In the genomic region with DNA sequence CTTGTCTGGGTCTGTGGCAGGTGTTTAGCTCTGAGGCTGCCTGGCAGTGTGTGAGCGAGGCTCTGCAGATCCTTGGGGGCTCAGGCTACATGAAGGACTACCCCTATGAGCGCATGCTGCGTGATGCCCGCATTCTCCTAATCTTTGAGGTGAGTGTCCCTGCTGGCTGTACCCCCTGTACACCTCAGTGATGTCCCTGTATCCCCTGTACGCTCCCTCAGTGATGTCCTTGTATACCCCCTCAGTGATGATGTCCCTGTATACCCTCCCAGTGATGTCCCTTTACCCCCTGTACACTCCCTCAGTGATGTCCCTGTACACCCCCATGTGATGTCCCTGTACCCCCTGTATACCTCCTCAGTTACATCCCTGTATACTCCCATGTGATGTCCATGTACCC, we compare ENCODE assay signal across 28 mouse cellular contexts. TPM values are rescaled to one million over a fixed set of nuclear protein-coding genes. Genes with fewer than 3 reads are reported as not detected.
DNase-seq lines count a peak whose midpoint lies in the region; ATAC-seq lines count a peak whose summit lies in the region.
"Had no signal": no experiment of that assay in that cellular context is flagged by ENCODE, and none has a peak within 500 bp of the region (broad histone marks: within the 10 kb centered on the region; RNA-seq: fewer than 3 reads in every experiment).

No protein-coding gene starts in this region.

- WGBS in embryonic facial prominence, embryonic 12.5 days, result 96% methylated on average over 5 of the region's 5 CpGs
- WGBS in embryonic facial prominence, embryonic 10.5 days, result 96% methylated on average over 5 of the region's 5 CpGs
- 98% methylated on average over 5 of the region's 5 CpGs for WGBS in heart, embryonic 16.5 days
- WGBS in midbrain, embryonic 14.5 days, result over 99% methylated on average over 5 of the region's 5 CpGs
- WGBS in midbrain, embryonic 11.5 days, result 96% methylated on average over 5 of the region's 5 CpGs

- intact Hi-C loops in heart, postnatal 14 days (cut with DNase I), result no loop called here

- H3K27me3 ChIP-seq in embryonic facial prominence, embryonic 12.5 days, result no peaks in the 10 kb centered on the region
- no peaks in the 10 kb centered on the region for H3K27me3 ChIP-seq in embryonic facial prominence, embryonic 10.5 days (replicated peaks; ENCODE audit: low read depth, poor library complexity, severe bottlenecking)
- no peaks in the 10 kb centered on the region for H3K27me3 ChIP-seq in heart, embryonic 16.5 days (ENCODE audit: control insufficient read depth, insufficient read depth, low read length)
- no peaks in the 10 kb centered on the region for H3K27me3 ChIP-seq in megakaryocyte, embryonic 14.5 days (replicated peaks)
- no peaks in the 10 kb centered on the region for H3K27me3 ChIP-seq in midbrain, embryonic 14.5 days (ENCODE audit: control insufficient read depth, insufficient read depth, low read length)
- no peaks in the 10 kb centered on the region for H3K27me3 ChIP-seq in midbrain, embryonic 11.5 days (ENCODE audit: control insufficient read depth, insufficient read depth, low read length)
- H3K27me3 ChIP-seq: embryonic facial prominence, embryonic 13.5 days; forebrain, embryonic 12.5 days; forebrain, embryonic 15.5 days; intestine, embryonic 15.5 days had no signal

- H3K4me3 ChIP-seq in embryonic facial prominence, embryonic 12.5 days, result no peak overlapping the region
- H3K4me3 ChIP-seq in embryonic facial prominence, embryonic 10.5 days, result no peak overlapping the region
- no peak overlapping the region for H3K4me3 ChIP-seq in heart, embryonic 16.5 days (ENCODE audit: low read length)
- H3K4me3 ChIP-seq in megakaryocyte, embryonic 14.5 days (replicated peaks), result peak overlapping the region; percentile 8
- no peak overlapping the region for H3K4me3 ChIP-seq in midbrain, embryonic 14.5 days (replicated peaks; ENCODE audit: low read depth, low read length)
- H3K4me3 ChIP-seq in midbrain, embryonic 11.5 days (ENCODE audit: low read depth, low read length), result no peak overlapping the region
- H3K4me3 ChIP-seq: embryonic facial prominence, embryonic 13.5 days; erythroblast, embryonic 14.5 days; forebrain, embryonic 12.5 days; forebrain, embryonic 15.5 days; heart, adult 2 months; hindbrain, embryonic 10.5 days; intestine, embryonic 15.5 days had no signal

- peaks cover 86% of the 10 kb centered on the region for H3K36me3 ChIP-seq in embryonic facial prominence, embryonic 12.5 days
- H3K36me3 ChIP-seq in embryonic facial prominence, embryonic 10.5 days (replicated peaks), result peaks cover 96% of the 10 kb centered on the region
- peaks cover 51% of the 10 kb centered on the region for H3K36me3 ChIP-seq in heart, embryonic 16.5 days (ENCODE audit: control insufficient read depth, insufficient read depth)
- peaks cover 97% of the 10 kb centered on the region for H3K36me3 ChIP-seq in megakaryocyte, embryonic 14.5 days (replicated peaks; ENCODE audit: low read length)
- peaks cover 90% of the 10 kb centered on the region for H3K36me3 ChIP-seq in midbrain, embryonic 14.5 days (ENCODE audit: control insufficient read depth, insufficient read depth, low read length)
- peaks cover 30% of the 10 kb centered on the region for H3K36me3 ChIP-seq in midbrain, embryonic 11.5 days (ENCODE audit: control insufficient read depth, insufficient read depth, low read length)

- no peak overlapping the region for H3K27ac ChIP-seq in embryonic facial prominence, embryonic 12.5 days
- H3K27ac ChIP-seq in embryonic facial prominence, embryonic 10.5 days (replicated peaks), result no peak overlapping the region
- H3K27ac ChIP-seq in heart, embryonic 16.5 days (ENCODE audit: low read length), result no peak overlapping the region
- no peak overlapping the region for H3K27ac ChIP-seq in midbrain, embryonic 14.5 days (replicated peaks; ENCODE audit: low read depth, low read length)
- H3K27ac ChIP-seq in midbrain, embryonic 11.5 days (ENCODE audit: low read depth, low read length), result no peak overlapping the region
- H3K27ac ChIP-seq: embryonic facial prominence, embryonic 13.5 days; forebrain, embryonic 12.5 days; forebrain, embryonic 15.5 days; heart, adult 2 months; hindbrain, embryonic 10.5 days; hindbrain, embryonic 14.5 days; intestine, embryonic 15.5 days had no signal

- DNase-seq in embryonic facial prominence, embryonic 10.5 days (ENCODE audit: low spot score), result no peak
- no peak for DNase-seq in heart, postnatal 14 days
- no peak for DNase-seq in midbrain, embryonic 14.5 days
- DNase-seq in midbrain, embryonic 11.5 days (ENCODE audit: low spot score, missing footprints), result no peak
- DNase-seq: adrenal gland, adult 8-10 months; adrenal gland, postnatal 25 days; cerebellum, adult 18-20 months; cerebellum, adult 9-10 months; cerebellum, postnatal 14 days; gastrocnemius, postnatal 25 days; heart, adult 2 months; heart, postnatal 10 days had no signal

- no peaks in the 10 kb centered on the region for H3K4me1 ChIP-seq in embryonic facial prominence, embryonic 12.5 days
- H3K4me1 ChIP-seq in embryonic facial prominence, embryonic 10.5 days, result no peaks in the 10 kb centered on the region
- H3K4me1 ChIP-seq in heart, embryonic 16.5 days (ENCODE audit: control insufficient read depth, insufficient read depth, low read length), result no peaks in the 10 kb centered on the region
- 0 out of 2 replicates have a peak, but pooled peaks cover 4% of the 10 kb centered on the region for H3K4me1 ChIP-seq in megakaryocyte, embryonic 14.5 days
- no peaks in the 10 kb centered on the region for H3K4me1 ChIP-seq in midbrain, embryonic 14.5 days (ENCODE audit: control insufficient read depth, insufficient read depth, low read length)
- no peaks in the 10 kb centered on the region for H3K4me1 ChIP-seq in midbrain, embryonic 11.5 days (ENCODE audit: control insufficient read depth, insufficient read depth, low read length)
- H3K4me1 ChIP-seq: embryonic facial prominence, embryonic 13.5 days; forebrain, embryonic 12.5 days; forebrain, embryonic 15.5 days; hindbrain, embryonic 10.5 days; intestine, embryonic 15.5 days had no signal

- H3K9me3 ChIP-seq in embryonic facial prominence, embryonic 12.5 days, result no peaks in the 10 kb centered on the region
- no peaks in the 10 kb centered on the region for H3K9me3 ChIP-seq in embryonic facial prominence, embryonic 10.5 days
- no peaks in the 10 kb centered on the region for H3K9me3 ChIP-seq in heart, embryonic 16.5 days (replicated peaks; ENCODE audit: control insufficient read depth, low read length)
- no peaks in the 10 kb centered on the region for H3K9me3 ChIP-seq in megakaryocyte, embryonic 14.5 days
- no peaks in the 10 kb centered on the region for H3K9me3 ChIP-seq in midbrain, embryonic 14.5 days (ENCODE audit: control insufficient read depth, low read length)
- no peaks in the 10 kb centered on the region for H3K9me3 ChIP-seq in midbrain, embryonic 11.5 days (ENCODE audit: control insufficient read depth, low read length)
- H3K9me3 ChIP-seq: embryonic facial prominence, embryonic 13.5 days; forebrain, embryonic 12.5 days; forebrain, embryonic 15.5 days; hindbrain, embryonic 10.5 days; intestine, embryonic 15.5 days had no signal

- no peak overlapping the region for H3K9ac ChIP-seq in embryonic facial prominence, embryonic 12.5 days
- no peak overlapping the region for H3K9ac ChIP-seq in heart, embryonic 16.5 days (ENCODE audit: low read length)
- no peak overlapping the region for H3K9ac ChIP-seq in midbrain, embryonic 14.5 days (replicated peaks; ENCODE audit: low read length)
- no peak overlapping the region for H3K9ac ChIP-seq in midbrain, embryonic 11.5 days (ENCODE audit: low read length)
- H3K9ac ChIP-seq: embryonic facial prominence, embryonic 13.5 days; forebrain, embryonic 12.5 days; forebrain, embryonic 15.5 days; hindbrain, embryonic 14.5 days; intestine, embryonic 15.5 days had no signal

- ATAC-seq in embryonic facial prominence, embryonic 12.5 days (ENCODE audit: insufficient number of reproducible peaks, insufficient read depth, low FRiP score, low TSS enrichment), result peak; percentile 43; the same call in 1 of the 2 replicates
- 0 out of 2 replicates have a peak, but pooled peaks have one; percentile 10 for ATAC-seq in heart, embryonic 16.5 days (replicated peaks; ENCODE audit: extremely low read depth, insufficient read depth, low FRiP score)
- ATAC-seq in megakaryocyte, adult 5-6 weeks (ENCODE audit: poor library complexity, severe bottlenecking), result no peak
- ATAC-seq in midbrain, embryonic 14.5 days (ENCODE audit: low FRiP score, low TSS enrichment), result 0 out of 2 replicates have a peak, but pooled peaks have one; percentile 21
- no peak for ATAC-seq in midbrain, embryonic 11.5 days (ENCODE audit: low FRiP score)
- ATAC-seq: activated CD4-positive, CD25-positive, alpha-beta regulatory T cell, adult 4 months; forebrain, embryonic 15.5 days; intestine, embryonic 15.5 days had no signal

- no peak overlapping the region for H3K4me2 ChIP-seq in embryonic facial prominence, embryonic 12.5 days (replicated peaks)
- H3K4me2 ChIP-seq in heart, embryonic 16.5 days (ENCODE audit: low read depth, low read length), result no peak overlapping the region
- no peak overlapping the region for H3K4me2 ChIP-seq in midbrain, embryonic 14.5 days (ENCODE audit: low read length)
- no peak overlapping the region for H3K4me2 ChIP-seq in midbrain, embryonic 11.5 days
- H3K4me2 ChIP-seq: embryonic facial prominence, embryonic 13.5 days; forebrain, embryonic 12.5 days; forebrain, embryonic 15.5 days; heart, embryonic 11.5 days; hindbrain, embryonic 14.5 days; intestine, embryonic 15.5 days had no signal

RNA-seq across cellular contexts. Expression of a gene that starts 19.6 kb away (rescaled TPM):
- polyA plus RNA-seq in embryonic facial prominence, embryonic 12.5 days (2016; fragmentation: Nextera tagmentation; extraction: Ambion mirVana), result 97.9 and 98.3 TPM in 2 replicates
- 97.7 and 98.3 TPM in 2 replicates for polyA plus RNA-seq in embryonic facial prominence, embryonic 10.5 days (2016; fragmentation: Nextera tagmentation; extraction: Ambion mirVana)
- polyA plus RNA-seq in heart, embryonic 16.5 days (2015; fragmentation: Nextera tagmentation; extraction: Ambion mirVana), result 82.2 and 95.0 TPM in 2 replicates
- 10 to 100 TPM; 46.8 to 59.2 TPM for total RNA-seq in heart, postnatal 14 days (2021)
- 3.2 TPM in 1 of 2 replicates, not detected in the other for polyA plus RNA-seq in megakaryocyte, embryonic 14.5 days (2012; ENCODE audit: insufficient read depth, low replicate concordance)
- 15.4 and 27.5 TPM in 2 replicates for total RNA-seq in megakaryocyte, adult 5-6 weeks (2015)
- 15.2 and 17.0 TPM in 2 replicates for total RNA-seq in megakaryocyte, adult 5-6 weeks (2017)
- 76.1 and 96.8 TPM in 2 replicates for polyA plus RNA-seq in midbrain, embryonic 14.5 days (2014; fragmentation: Nextera tagmentation; extraction: Ambion mirVana)
- 92.8 and 98.0 TPM in 2 replicates for polyA plus RNA-seq in midbrain, embryonic 11.5 days (2014; fragmentation: Nextera tagmentation; extraction: Ambion mirVana)

RNA-seq across cellular contexts. Expression of a gene that starts 32.0 kb away (rescaled TPM):
- polyA plus RNA-seq in embryonic facial prominence, embryonic 12.5 days (2016; fragmentation: Nextera tagmentation; extraction: Ambion mirVana), result not detected in 2 replicates
- not detected in 2 replicates for polyA plus RNA-seq in embryonic facial prominence, embryonic 10.5 days (2016; fragmentation: Nextera tagmentation; extraction: Ambion mirVana)
- 0.03 and 0.09 TPM in 2 replicates for polyA plus RNA-seq in heart, embryonic 16.5 days (2015; fragmentation: Nextera tagmentation; extraction: Ambion mirVana)
- not detected for total RNA-seq in heart, postnatal 14 days (2021)
- 0.45 TPM in 1 of 2 replicates, not detected in the other for polyA plus RNA-seq in megakaryocyte, embryonic 14.5 days (2012; ENCODE audit: insufficient read depth, low replicate concordance)
- total RNA-seq in megakaryocyte, adult 5-6 weeks (2015), result not detected in 2 replicates
- total RNA-seq in megakaryocyte, adult 5-6 weeks (2017), result 0.07 TPM in 1 of 2 replicates, not detected in the other
- polyA plus RNA-seq in midbrain, embryonic 14.5 days (2014; fragmentation: Nextera tagmentation; extraction: Ambion mirVana), result not detected in 2 replicates
- polyA plus RNA-seq in midbrain, embryonic 11.5 days (2014; fragmentation: Nextera tagmentation; extraction: Ambion mirVana), result not detected in 2 replicates
- total RNA-seq: ES-E14; gastrocnemius, adult 8-10 months; gastrocnemius, postnatal 25 days; heart, adult 2 months; heart, postnatal 10 days had no signal
- polyA plus RNA-seq: activated CD4-positive, CD25-positive, alpha-beta regulatory T cell, adult 4 months; brain, embryonic 14.5 days; embryonic facial prominence, embryonic 13.5 days; erythroblast, embryonic 14.5 days; forebrain, embryonic 12.5 days; forebrain, embryonic 15.5 days; hindbrain, embryonic 10.5 days; hindbrain, embryonic 14.5 days; intestine, embryonic 15.5 days had no signal

Comparison
In these comparisons a context has a peak if more than half of its experiments do, and no peak if none do; other contexts are left out.
1. ATAC-seq: peak in embryonic facial prominence, embryonic 12.5 days (single experiment), heart, embryonic 16.5 days (single experiment) and midbrain, embryonic 14.5 days (single experiment); none in megakaryocyte, adult 5-6 weeks (single experiment) and midbrain, embryonic 11.5 days (single experiment).
2. RNA of a gene that starts 19.6 kb away (polyA plus RNA-seq): 97.7 to 98.3 TPM in embryonic facial prominence, embryonic 10.5 days, 97.9 to 98.3 TPM in embryonic facial prominence, embryonic 12.5 days, 76.1 to 96.8 TPM in midbrain, embryonic 14.5 days, 92.8 to 98.0 TPM in midbrain, embryonic 11.5 days and 82.2 to 95.0 TPM in heart, embryonic 16.5 days; 3.2 TPM in megakaryocyte, embryonic 14.5 days; every median in the first group is over 10 times any median in the second.